Mouse (Mus musculus): Measurements from ENCODE around the gene Slc17a9. TPM values are rescaled to one million over a fixed set of nuclear protein-coding genes. Genes with fewer than 3 reads are reported as not detected.
"Not testable (repeated sequence)": the region's sequence is repeated elsewhere in the genome, so short reads cannot be mapped to it uniquely, and the experiment has no call there.

Gene Slc17a9
- polyA plus RNA-seq, 1 experiment from 2014 or later = 0.62 TPM

- no peak for ATAC-seq (ENCODE audit: low FRiP score, low read depth)
- H3K9ac ChIP-seq = no peak overlapping the region
- no peak overlapping the region for H3K4me3 ChIP-seq
- H3K36me3 ChIP-seq = peaks cover 42% of the 10 kb centered on the region
- H3K9me3 ChIP-seq = no peaks in the 10 kb centered on the region
- no peaks in the 10 kb centered on the region for H3K27me3 ChIP-seq
- peaks cover 25% of the 10 kb centered on the region for H3K4me1 ChIP-seq
- H3K27ac ChIP-seq = no peak overlapping the region
- WGBS = 94% methylated on average over 5 of the region's 5 CpGs
- no peak overlapping the region for H3K4me2 ChIP-seq (replicated peaks)
Observed at GRCm38 (mm10) chr2:180712037-180712689, 12.9 kb upstream of the Slc17a9 start.

DNA sequence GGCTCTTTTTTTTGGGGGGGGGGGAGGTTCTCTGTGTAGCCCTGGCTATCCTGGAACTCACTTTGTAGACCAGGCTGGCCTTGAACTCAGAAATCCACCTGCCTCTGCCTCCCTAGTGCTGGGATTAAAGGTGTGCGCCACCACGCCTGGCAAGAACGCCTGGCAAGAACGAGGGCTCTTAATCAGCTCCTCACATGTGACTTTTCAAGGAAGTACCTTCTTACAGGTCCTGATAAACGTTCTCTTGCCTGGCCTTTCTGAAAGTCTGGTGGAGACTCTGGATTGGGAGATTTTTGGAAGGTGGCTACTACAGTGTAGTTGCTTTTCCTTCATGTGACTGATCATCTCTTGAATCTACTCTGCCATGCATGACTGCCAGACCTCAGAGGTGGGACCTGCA is 2.3 kb upstream of the Slc17a9 start:
- H3K27ac ChIP-seq; ATAC-seq (ENCODE audit: low FRiP score, low read depth); H3K27me3 ChIP-seq; H3K4me3 ChIP-seq; H3K9ac ChIP-seq; H3K4me2 ChIP-seq (replicated peaks); H3K4me1 ChIP-seq; H3K9me3 ChIP-seq: not testable (repeated sequence)
- 88% methylated on average over 5 of the region's 5 CpGs for WGBS
- H3K36me3 ChIP-seq = peaks cover 63% of the 10 kb centered on the region

DNA sequence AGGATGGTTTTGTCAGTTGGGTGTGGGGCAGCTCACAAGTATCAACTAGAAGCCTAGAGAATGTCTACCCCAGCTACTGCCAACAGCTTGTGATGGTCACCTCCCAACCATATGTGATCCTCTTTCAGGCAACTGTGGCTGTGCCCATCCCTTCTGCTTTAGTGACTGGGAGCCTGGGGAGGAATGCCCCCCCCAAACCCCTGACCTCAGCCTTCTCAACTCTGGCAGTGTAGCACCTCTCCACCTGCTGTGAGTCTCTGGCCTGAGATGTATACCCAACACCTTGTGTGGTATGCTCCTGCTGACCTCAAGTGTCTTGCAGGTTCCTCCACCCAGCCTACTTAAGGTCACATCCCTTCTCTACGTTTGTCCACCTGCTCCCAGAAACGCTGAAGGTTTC is 1.2 kb upstream of the Slc17a9 start:
- Histone ChIP-seq H3K27me3 (peaks cover 10% of the 10 kb centered on the region), H3K4me1 (peaks cover 5% of the 10 kb centered on the region; the same call in 1 of the 2 replicates), H3K4me2 (replicated peaks) (no peak overlapping the region), H3K36me3 (peaks cover 52% of the 10 kb centered on the region), H3K9me3 (no peaks in the 10 kb centered on the region), H3K9ac (no peak overlapping the region), H3K27ac (no peak overlapping the region), H3K4me3 (no peak overlapping the region)
- 73% methylated on average over 2 of the region's 2 CpGs for WGBS
- ATAC-seq (ENCODE audit: low FRiP score, low read depth) = no peak

DNA sequence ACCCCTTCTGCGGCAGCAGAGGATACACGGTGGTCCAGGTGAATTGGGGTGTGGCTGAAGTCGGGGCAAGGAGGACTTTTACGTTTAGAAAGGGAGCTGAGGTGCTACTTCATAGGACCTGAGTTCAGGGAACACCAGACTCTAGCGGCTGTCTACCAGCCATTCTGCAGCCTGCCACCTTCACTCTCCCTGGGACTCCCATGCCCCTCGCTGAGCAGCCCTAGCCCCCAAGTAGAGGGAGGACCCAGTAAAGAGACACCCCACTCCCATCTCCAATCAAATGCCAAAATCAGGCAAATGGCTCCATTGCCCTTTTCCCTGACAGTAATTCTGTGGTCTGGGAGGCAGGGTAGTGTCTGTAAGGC is 333 bp downstream of the Slc17a9 start:
- Histone ChIP-seq H3K27me3 (peaks cover 10% of the 10 kb centered on the region), H3K27ac (no peak overlapping the region), H3K36me3 (peaks cover 38% of the 10 kb centered on the region), H3K4me2 (replicated peaks) (peak overlapping the region; percentile 49), H3K9ac (no peak overlapping the region), H3K9me3 (no peaks in the 10 kb centered on the region), H3K4me3 (peak overlapping the region; percentile 8), H3K4me1 (peaks cover 5% of the 10 kb centered on the region; the same call in 1 of the 2 replicates)
- WGBS = 6% methylated on average over 6 of the region's 6 CpGs
- no peak for ATAC-seq (ENCODE audit: low FRiP score, low read depth)

- 0 out of 2 replicates have a peak, but pooled peaks have one; percentile 21 for ATAC-seq (ENCODE audit: low FRiP score, low read depth)
- WGBS = 27% methylated on average over 8 of the region's 8 CpGs
- peaks cover 10% of the 10 kb centered on the region for H3K27me3 ChIP-seq
Observed at GRCm38 (mm10) chr2:180725856-180726629, 980 bp downstream of the Slc17a9 start.

GRCm38 (mm10) chr2:180726658-180727442 is 1.8 kb downstream of the Slc17a9 start:
- no peak overlapping the region for H3K4me3 ChIP-seq
- WGBS = 67% methylated on average over 6 of the region's 6 CpGs
- H3K36me3 ChIP-seq = peaks cover 24% of the 10 kb centered on the region
- no peak overlapping the region for H3K27ac ChIP-seq
- H3K9ac ChIP-seq = no peak overlapping the region
- no peak overlapping the region for H3K4me2 ChIP-seq (replicated peaks)
- peaks cover 10% of the 10 kb centered on the region for H3K27me3 ChIP-seq
- no peak for ATAC-seq (ENCODE audit: low FRiP score, low read depth)
- H3K9me3 ChIP-seq = no peaks in the 10 kb centered on the region
- peaks cover 5% of the 10 kb centered on the region; the same call in 1 of the 2 replicates for H3K4me1 ChIP-seq

More at GRCm38 (mm10) chr2:180725856-180726629, 980 bp downstream of the Slc17a9 start:
- Histone ChIP-seq H3K4me1 (peaks cover 5% of the 10 kb centered on the region; the same call in 1 of the 2 replicates), H3K4me3 (no peak overlapping the region), H3K9me3 (no peaks in the 10 kb centered on the region), H3K9ac (no peak overlapping the region), H3K4me2 (replicated peaks) (no peak overlapping the region), H3K27ac (no peak overlapping the region), H3K36me3 (peaks cover 32% of the 10 kb centered on the region)

DNA sequence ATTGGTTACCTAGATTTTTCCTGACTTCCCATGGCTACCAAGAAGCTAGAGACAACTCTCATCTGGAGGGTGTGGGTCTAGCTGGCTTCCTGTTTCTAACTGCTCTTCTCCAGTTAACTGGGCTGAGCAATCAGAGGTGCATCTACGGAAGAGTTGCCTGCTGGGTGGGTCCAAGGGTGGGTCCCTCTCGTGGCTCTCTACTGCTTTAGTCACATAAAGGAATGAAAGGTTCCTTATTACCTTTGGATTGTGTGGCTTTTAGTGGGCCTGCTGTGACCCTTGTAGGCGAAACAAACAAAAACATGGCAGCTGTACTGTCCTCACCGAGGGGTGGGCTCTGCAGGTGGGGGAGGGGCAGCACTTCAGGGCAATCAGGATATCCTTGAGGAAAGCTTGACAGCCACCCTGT is 2.6 kb downstream of the Slc17a9 start:
- no peak for ATAC-seq (ENCODE audit: low FRiP score, low read depth)
- Histone ChIP-seq H3K4me3 (no peak overlapping the region), H3K9me3 (no peaks in the 10 kb centered on the region), H3K4me2 (replicated peaks) (no peak overlapping the region), H3K27ac (no peak overlapping the region), H3K4me1 (peaks cover 5% of the 10 kb centered on the region; the same call in 1 of the 2 replicates), H3K36me3 (peaks cover 16% of the 10 kb centered on the region), H3K9ac (no peak overlapping the region), H3K27me3 (peaks cover 10% of the 10 kb centered on the region)
- 69% methylated on average over 4 of the region's 4 CpGs for WGBS

GRCm38 (mm10) chr2:180731036-180731435 is 6.0 kb downstream of the Slc17a9 start:
- H3K4me2 ChIP-seq (replicated peaks) = no peak overlapping the region
- no peaks in the 10 kb centered on the region for H3K36me3 ChIP-seq
- WGBS = 66% methylated on average over 3 of the region's 3 CpGs
- peaks cover 7% of the 10 kb centered on the region for H3K27me3 ChIP-seq
- no peak overlapping the region for H3K27ac ChIP-seq
- no peaks in the 10 kb centered on the region for H3K4me1 ChIP-seq
- ATAC-seq (ENCODE audit: low FRiP score, low read depth) = no peak
- H3K4me3 ChIP-seq = no peak overlapping the region
- no peaks in the 10 kb centered on the region for H3K9me3 ChIP-seq
- H3K9ac ChIP-seq = no peak overlapping the region

DNA sequence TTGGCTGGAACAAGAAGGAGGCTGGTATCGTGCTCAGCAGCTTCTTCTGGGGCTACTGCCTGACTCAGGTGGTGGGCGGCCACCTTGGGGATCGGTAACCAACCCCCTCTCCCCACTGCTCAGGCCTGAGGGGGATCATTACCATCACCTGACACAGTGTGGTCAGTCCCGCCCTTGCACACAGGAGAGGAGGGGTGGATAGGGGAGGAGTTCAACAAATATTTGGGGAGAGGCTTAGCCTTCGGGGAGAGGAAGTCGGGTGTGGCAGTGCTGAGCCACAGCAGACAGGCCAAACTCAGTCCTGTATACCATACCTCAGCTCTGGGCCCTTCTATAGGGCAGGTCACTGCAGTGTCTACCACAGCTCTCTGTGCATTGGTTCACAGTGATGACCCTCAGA is 6.9 kb downstream of the Slc17a9 start:
- H3K4me1 ChIP-seq = no peaks in the 10 kb centered on the region
- H3K9me3 ChIP-seq = no peaks in the 10 kb centered on the region
- no peaks in the 10 kb centered on the region for H3K36me3 ChIP-seq
- peaks cover 4% of the 10 kb centered on the region; the same call in 1 of the 2 replicates for H3K27me3 ChIP-seq
- no peak overlapping the region for H3K4me3 ChIP-seq
- H3K9ac ChIP-seq = no peak overlapping the region
- H3K4me2 ChIP-seq (replicated peaks) = no peak overlapping the region
- no peak overlapping the region for H3K27ac ChIP-seq
- no peak for ATAC-seq (ENCODE audit: low FRiP score, low read depth)
- WGBS = 54% methylated on average over 6 of the region's 6 CpGs

DNA sequence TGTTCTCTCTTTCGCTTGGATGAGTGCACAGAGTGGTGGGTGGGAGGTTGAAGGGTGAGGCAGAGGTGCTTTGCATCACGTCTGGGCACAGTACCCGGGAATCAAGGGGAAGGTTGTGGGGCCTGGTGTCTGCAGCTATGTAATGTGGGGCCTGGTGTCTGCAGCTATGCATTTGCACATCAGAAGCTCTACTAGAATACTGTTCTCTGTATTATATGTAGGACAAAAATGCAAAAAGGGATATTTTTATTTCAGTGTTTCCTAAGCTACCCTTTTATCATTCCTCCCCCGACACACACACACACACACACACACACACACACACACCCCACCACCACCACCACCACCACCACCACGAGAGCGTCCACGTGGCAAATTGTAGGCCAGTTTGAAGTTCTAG is 10.2 kb downstream of the Slc17a9 start:
- Histone ChIP-seq H3K9me3 (no peaks in the 10 kb centered on the region), H3K36me3 (no peaks in the 10 kb centered on the region), H3K4me3 (no peak overlapping the region), H3K9ac (no peak overlapping the region), H3K4me2 (replicated peaks) (no peak overlapping the region), H3K27me3 (peaks cover 8% of the 10 kb centered on the region; the same call in 1 of the 2 replicates), H3K27ac (no peak overlapping the region), H3K4me1 (no peaks in the 10 kb centered on the region)
- 64% methylated on average over 7 of the region's 7 CpGs for WGBS
- ATAC-seq (ENCODE audit: low FRiP score, low read depth) = no peak

DNA sequence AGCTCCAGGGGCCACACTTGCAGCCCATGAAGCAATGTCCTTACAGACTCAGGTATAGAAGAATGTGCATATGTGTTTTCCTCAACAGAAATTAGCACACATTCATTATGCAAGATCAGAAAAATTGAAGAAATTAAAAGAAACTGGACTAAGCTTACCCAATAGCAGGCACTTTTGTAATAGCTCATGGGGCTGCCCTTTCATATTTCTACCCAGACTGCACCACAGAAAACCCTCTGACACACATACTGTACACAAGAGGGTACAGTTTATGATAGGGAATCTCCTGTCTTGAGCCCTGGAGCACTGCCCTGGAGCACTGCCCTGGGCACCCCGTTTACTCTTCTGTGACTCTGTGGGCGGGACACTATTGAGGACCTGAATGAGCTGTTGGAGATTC is 12.9 kb downstream of the Slc17a9 start:
- 74% methylated on average over 2 of the region's 2 CpGs for WGBS
- H3K9ac ChIP-seq = no peak overlapping the region
- peaks cover 8% of the 10 kb centered on the region; the same call in 1 of the 2 replicates for H3K27me3 ChIP-seq
- no peaks in the 10 kb centered on the region for H3K36me3 ChIP-seq
- H3K27ac ChIP-seq = no peak overlapping the region
- H3K4me3 ChIP-seq = no peak overlapping the region
- H3K4me2 ChIP-seq (replicated peaks) = no peak overlapping the region
- no peaks in the 10 kb centered on the region for H3K4me1 ChIP-seq
- H3K9me3 ChIP-seq = no peaks in the 10 kb centered on the region
- no peak for ATAC-seq (ENCODE audit: low FRiP score, low read depth)

GRCm38 (mm10) chr2:180740349-180740748 is 15.3 kb downstream of the Slc17a9 start:
- no peaks in the 10 kb centered on the region for H3K4me1 ChIP-seq
- H3K36me3 ChIP-seq = no peaks in the 10 kb centered on the region
- no peak overlapping the region for H3K27ac ChIP-seq
- WGBS = 17% methylated on average over 3 of the region's 3 CpGs
- peaks cover 4% of the 10 kb centered on the region; the same call in 1 of the 2 replicates for H3K27me3 ChIP-seq
- H3K9me3 ChIP-seq = no peaks in the 10 kb centered on the region
- H3K4me3 ChIP-seq = no peak overlapping the region
- H3K9ac ChIP-seq = no peak overlapping the region
- no peak overlapping the region for H3K4me2 ChIP-seq (replicated peaks)
- no peak for ATAC-seq (ENCODE audit: low FRiP score, low read depth)

All from limb, embryonic 13.5 days (tissue).